Mouse (Mus musculus) small intestine, adult 2 months (tissue): Measurements from ENCODE around the gene Syt13. TPM values are rescaled to one million over a fixed set of nuclear protein-coding genes. Genes with fewer than 3 reads are reported as not detected.

Experiments
- H3K27ac ChIP-seq: fragments of 200-500 bp; 2 replicates; pipeline ENCODE4 v1.5.1; 2012; ENCODE audit warnings: low read depth, low read length, control low read depth, inconsistent platforms; ENCODE audit not compliant: insufficient read depth
- H3K27me3 ChIP-seq: fragments of 200-500 bp; 2 replicates; pipeline ENCODE4 v1.6.1; 2012; ENCODE audit warnings: mild to moderate bottlenecking, moderate library complexity, low read length, inconsistent platforms; ENCODE audit not compliant: control insufficient read depth, insufficient read depth
- H3K36me3 ChIP-seq: fragments of 200-500 bp; 2 replicates; pipeline ENCODE4 v1.6.1; 2012; ENCODE audit warnings: mild to moderate bottlenecking, low read length, control low read depth, inconsistent platforms; ENCODE audit not compliant: control insufficient read depth, insufficient read depth
- H3K4me1 ChIP-seq: fragments of 200-500 bp; 2 replicates; pipeline ENCODE4 v1.6.1; 2012; ENCODE audit warnings: low read length, inconsistent platforms, mixed read lengths; ENCODE audit not compliant: control insufficient read depth, insufficient read depth, insufficient read length
- H3K4me3 ChIP-seq: fragments of 200-500 bp; 2 replicates; pipeline ENCODE4 v1.5.1; 2012; ENCODE audit warnings: low read depth, mild to moderate bottlenecking, control low read depth, inconsistent platforms, low read length, moderate library complexity
- CTCF ChIP-seq: fragments of 200-500 bp; IDR thresholded peaks from 2 replicates; pipeline ENCODE4 v1.5.1; 2012; ENCODE audit warnings: low read depth, mild to moderate bottlenecking, control low read depth, inconsistent platforms, low read length, moderate library complexity, mixed read lengths; ENCODE audit not compliant: insufficient replicate concordance, insufficient read length; ENCODE audit errors: extremely low read depth
- POLR2A ChIP-seq: fragments of 200-500 bp; IDR thresholded peaks from 2 replicates; pipeline ENCODE4 v1.6.1; 2012; ENCODE audit warnings: low read depth, mild to moderate bottlenecking, control low read depth, inconsistent platforms, low read length, moderate library complexity
- WGBS: fragments of 180-500 bp; shearing (Covaris S2); methylation state at CpG from one replicate; pipeline ENCODE4 v1.1.7; 2018; 5-methylcytosine and 5-hydroxymethylcytosine counted together
- polyA plus RNA-seq: library from polyadenylated mRNA; depleted of rRNA; stranded (reverse); fragments of >200 nt; gene quantifications from 2 replicates; pipeline ENCODE4 v1.2.3, GENCODE M21; 2012

Gene Syt13
- polyA plus RNA-seq, 1 experiment, result 3.7 TPM

DNA sequence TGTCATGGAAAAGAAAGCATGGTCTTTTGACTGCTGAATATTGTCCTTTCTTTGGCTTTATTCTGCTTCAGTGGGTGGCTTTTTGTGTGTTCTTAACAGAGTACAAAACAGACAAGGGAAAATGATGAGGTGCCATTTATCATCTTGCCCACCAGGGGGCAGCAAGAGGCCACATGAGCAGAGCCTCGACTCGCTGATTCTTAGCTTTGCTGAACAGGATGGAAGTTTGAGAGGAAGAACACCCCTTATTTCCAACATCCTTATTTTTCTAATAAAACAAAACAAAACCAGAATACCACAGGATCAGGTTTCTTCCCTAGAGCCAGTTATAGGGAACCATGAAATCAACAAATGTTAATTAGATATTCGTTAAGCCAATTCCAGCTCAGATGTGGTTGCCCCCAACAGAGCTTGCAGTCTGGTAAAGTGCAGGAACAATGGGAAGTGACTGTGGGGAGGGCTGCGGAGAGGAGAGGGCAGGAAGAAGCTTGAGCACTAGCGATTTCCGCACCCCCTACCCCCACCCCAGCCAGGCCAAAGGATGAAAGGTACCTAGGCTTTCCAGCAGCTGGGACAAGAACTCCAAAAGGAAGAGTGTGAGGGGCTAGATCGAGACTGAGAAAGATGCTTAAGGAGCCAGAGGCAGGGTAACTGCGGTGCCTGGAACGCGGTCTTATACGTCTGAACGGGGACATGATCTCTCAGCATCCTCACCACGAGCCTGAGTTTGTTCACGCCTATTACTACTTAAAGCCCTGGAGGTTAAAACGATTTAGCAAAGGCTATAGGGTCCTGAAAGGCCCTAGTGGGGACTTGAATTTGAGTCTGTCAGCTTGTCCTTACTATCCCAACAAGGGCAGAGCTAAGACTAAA is 31.6 kb upstream of the Syt13 start:
- Histone ChIP-seq H3K4me3 (no peak overlapping the region), H3K4me1 (no peaks in the 10 kb centered on the region), H3K27me3 (no peaks in the 10 kb centered on the region), H3K27ac (no peak overlapping the region), H3K36me3 (no peaks in the 10 kb centered on the region)
- 7% methylated on average over 15 of the region's 15 CpGs for WGBS
- TF ChIP-seq POLR2A (no peak), CTCF (peak; percentile 86; the same call in 1 of the 2 replicates)

GRCm38 (mm10) chr2:92883912-92884243 is 31.0 kb upstream of the Syt13 start:
- Histone ChIP-seq H3K27ac (no peak overlapping the region), H3K36me3 (no peaks in the 10 kb centered on the region), H3K4me1 (no peaks in the 10 kb centered on the region), H3K27me3 (no peaks in the 10 kb centered on the region), H3K4me3 (no peak overlapping the region)
- TF ChIP-seq CTCF (no peak), POLR2A (no peak)
- 0% methylated on average over 2 of the region's 2 CpGs for WGBS

GRCm38 (mm10) chr2:92884976-92885375 is 29.9 kb upstream of the Syt13 start:
- no peaks in the 10 kb centered on the region for H3K4me1 ChIP-seq
- WGBS, result 86% methylated on average over 6 of the region's 6 CpGs
- no peaks in the 10 kb centered on the region for H3K27me3 ChIP-seq
- no peaks in the 10 kb centered on the region for H3K36me3 ChIP-seq
- TF ChIP-seq CTCF, result no peak
- no peak for TF ChIP-seq POLR2A
- no peak overlapping the region for H3K27ac ChIP-seq
- no peak overlapping the region for H3K4me3 ChIP-seq

GRCm38 (mm10) chr2:92886862-92887261 is 28.0 kb upstream of the Syt13 start:
- Histone ChIP-seq H3K4me1 (no peaks in the 10 kb centered on the region), H3K36me3 (no peaks in the 10 kb centered on the region), H3K27me3 (no peaks in the 10 kb centered on the region), H3K27ac (no peak overlapping the region), H3K4me3 (no peak overlapping the region)
- no peak for TF ChIP-seq POLR2A
- TF ChIP-seq CTCF, result no peak
- WGBS, result 56% methylated on average over 3 of the region's 3 CpGs

DNA sequence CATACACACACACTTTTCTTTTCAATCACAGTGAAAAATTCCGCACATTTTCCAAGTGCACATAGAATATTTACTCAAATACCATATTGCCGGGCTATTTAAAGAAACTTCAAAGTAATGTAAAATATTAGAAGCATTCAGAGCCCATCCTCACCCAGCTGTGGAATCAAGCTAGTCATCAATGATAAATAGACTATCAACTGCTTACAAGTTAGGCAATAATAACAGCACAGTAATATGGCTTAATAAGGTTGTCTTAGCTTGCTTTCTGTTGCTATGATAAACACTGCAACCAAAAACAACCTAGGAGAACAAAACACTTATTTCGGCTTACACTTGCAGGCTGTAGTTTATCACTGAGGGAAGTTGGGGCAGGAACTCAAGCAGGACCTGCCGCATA is 22.4 kb upstream of the Syt13 start:
- Histone ChIP-seq H3K27ac (no peak overlapping the region), H3K4me3 (no peak overlapping the region), H3K27me3 (no peaks in the 10 kb centered on the region), H3K36me3 (no peaks in the 10 kb centered on the region), H3K4me1 (no peaks in the 10 kb centered on the region)
- 80% methylated on average over 4 of the region's 4 CpGs for WGBS
- TF ChIP-seq POLR2A, result no peak
- TF ChIP-seq CTCF, result no peak

- 75% methylated on average over 13 of the region's 13 CpGs for WGBS
- Histone ChIP-seq H3K36me3 (no peaks in the 10 kb centered on the region), H3K4me1 (no peaks in the 10 kb centered on the region), H3K27me3 (0 out of 2 replicates have a peak, but pooled peaks cover 5% of the 10 kb centered on the region), H3K27ac (no peak overlapping the region), H3K4me3 (no peak overlapping the region)
- TF ChIP-seq POLR2A, result no peak
- no peak for TF ChIP-seq CTCF
These were observed 11.2 kb upstream of the Syt13 start for GRCm38 (mm10) chr2:92903650-92904049.

DNA sequence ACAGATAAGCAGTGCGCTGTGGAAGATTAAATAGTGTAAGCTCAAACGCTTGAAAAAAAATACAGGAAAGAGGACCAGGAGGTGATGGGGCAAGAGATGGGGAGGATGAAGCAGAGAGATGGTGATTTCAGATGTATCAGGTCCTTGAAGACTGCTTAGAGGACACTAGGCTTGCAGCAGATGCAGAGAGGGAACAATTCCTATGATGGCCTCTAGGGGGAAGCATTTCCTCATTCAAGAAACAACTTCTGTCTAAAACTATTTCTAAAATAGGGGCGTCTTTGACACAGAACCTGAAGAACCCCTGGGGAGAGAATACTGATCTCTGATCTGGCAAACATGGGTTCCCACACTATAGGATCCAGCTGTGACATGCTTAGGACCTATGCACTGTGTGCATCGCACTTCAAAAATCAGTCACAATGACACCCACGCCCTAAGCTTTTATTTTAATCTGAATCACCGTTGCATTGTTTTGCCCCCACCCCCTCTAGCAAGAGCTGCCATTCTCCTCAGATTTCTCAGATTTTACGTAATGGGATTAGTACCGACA is 10.5 kb upstream of the Syt13 start:
- no peak overlapping the region for H3K4me3 ChIP-seq
- H3K27ac ChIP-seq, result no peak overlapping the region
- TF ChIP-seq CTCF (no peak), POLR2A (no peak)
- WGBS, result 23% methylated on average over 8 of the region's 8 CpGs
- no peaks in the 10 kb centered on the region for H3K36me3 ChIP-seq
- no peaks in the 10 kb centered on the region for H3K4me1 ChIP-seq
- H3K27me3 ChIP-seq, result 0 out of 2 replicates have a peak, but pooled peaks cover 5% of the 10 kb centered on the region

GRCm38 (mm10) chr2:92910371-92910770 is 4.5 kb upstream of the Syt13 start:
- WGBS, result 58% methylated on average over 4 of the region's 4 CpGs
- TF ChIP-seq CTCF (no peak), POLR2A (no peak)
- no peak overlapping the region for H3K27ac ChIP-seq

More at GRCm38 (mm10) chr2:92910371-92910770, 4.5 kb upstream of the Syt13 start:
- Histone ChIP-seq H3K27me3 (peaks cover 4% of the 10 kb centered on the region; the same call in 1 of the 2 replicates), H3K4me1 (no peaks in the 10 kb centered on the region; the same call in 1 of the 2 replicates), H3K4me3 (no peak overlapping the region), H3K36me3 (no peaks in the 10 kb centered on the region)
